Mouse (Mus musculus): Measurements from ENCODE around the gene Gna12. TPM values are rescaled to one million over a fixed set of nuclear protein-coding genes. Genes with fewer than 3 reads are reported as not detected.

The Gna12 gene
- polyA plus RNA-seq, 1 experiment, result 31.3 TPM

DNA sequence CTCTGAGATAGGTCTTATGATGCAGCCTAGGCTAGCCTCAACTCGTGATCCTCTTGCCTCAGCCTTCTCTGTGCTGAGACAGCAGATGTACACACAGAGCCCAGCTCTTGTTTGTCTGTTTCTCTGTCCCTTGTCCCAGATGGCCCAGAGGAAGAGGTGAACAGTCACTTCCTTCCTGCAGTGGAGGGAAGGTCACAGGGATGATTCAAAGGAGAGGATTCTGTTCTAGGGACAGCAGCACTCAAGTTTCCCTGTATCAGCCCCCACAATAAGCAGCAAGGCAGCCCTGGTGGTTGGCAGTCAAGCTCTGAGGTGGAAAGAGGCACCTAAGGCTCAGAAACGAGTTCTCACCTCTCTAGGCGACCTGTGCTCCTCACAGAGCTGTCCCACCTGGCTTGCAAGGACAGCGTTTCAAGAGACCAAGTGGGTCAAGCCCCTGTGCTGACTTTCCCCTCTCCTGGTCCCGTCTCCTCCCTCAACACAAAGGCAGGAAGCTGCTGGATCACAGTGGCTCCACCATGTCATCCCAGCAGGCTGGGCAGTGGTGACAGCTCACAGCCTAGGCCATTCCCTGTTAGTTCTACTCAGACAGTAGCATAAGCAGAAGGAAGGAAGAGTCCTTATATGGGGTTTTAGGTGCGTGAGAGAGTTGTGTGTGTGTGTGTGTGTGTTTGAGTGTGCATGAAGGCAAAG, 65.2 kb downstream of the Gna12 start:
- no peak for TF ChIP-seq GATA1 (IDR thresholded peaks at IDR 0.05; ENCODE audit: low read length)

- TF ChIP-seq GATA1 (IDR thresholded peaks at IDR 0.05; ENCODE audit: low read length), result no peak
Measured at GRCm38 (mm10) chr5:140762540-140762939, 67.7 kb downstream of the Gna12 start.

- TF ChIP-seq GATA1 (IDR thresholded peaks at IDR 0.05; ENCODE audit: low read length), result no peak
Measured at GRCm38 (mm10) chr5:140758864-140759263, 71.4 kb downstream of the Gna12 start.

DNA sequence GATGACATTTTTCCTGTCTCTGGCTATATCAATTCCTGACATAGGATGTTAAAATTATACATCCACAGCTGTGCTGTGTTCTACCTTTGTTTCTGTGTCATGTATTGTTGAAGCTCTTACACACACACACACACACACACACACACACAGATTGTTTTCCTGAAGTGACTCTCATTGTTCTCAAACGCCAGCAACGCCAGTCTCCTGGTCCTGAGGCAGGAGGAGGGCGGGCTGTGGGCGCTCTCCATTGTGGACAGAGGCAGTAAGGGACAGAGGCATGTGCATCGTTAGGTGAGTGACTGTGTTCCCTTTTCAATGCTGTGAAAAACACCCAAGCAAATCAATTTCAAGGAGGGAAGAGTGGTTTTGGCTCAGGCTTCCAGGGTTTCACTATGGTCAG, 77.0 kb downstream of the Gna12 start:
- TF ChIP-seq GATA1 (IDR thresholded peaks at IDR 0.05; ENCODE audit: low read length), result no peak

DNA sequence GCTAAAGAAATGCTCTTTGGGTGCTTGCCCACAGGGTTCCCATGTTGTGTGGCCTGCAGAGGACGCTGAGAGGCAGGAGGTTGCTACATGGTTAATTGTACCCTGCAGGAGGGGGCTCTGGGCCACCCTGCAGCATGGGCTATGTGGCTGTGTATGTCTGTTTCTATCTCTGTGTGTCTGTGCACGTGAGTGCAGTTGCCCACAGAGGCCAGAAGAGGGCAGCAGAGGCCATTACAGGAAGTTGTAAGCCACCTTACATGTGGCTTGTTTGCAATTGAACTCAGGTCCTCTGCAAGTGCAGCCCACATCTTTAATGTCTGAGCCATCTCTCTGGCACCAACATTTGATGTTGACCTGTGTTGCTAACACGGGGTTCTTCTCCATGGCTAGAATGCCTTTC, 77.6 kb downstream of the Gna12 start:
- no peak for TF ChIP-seq GATA1 (IDR thresholded peaks at IDR 0.05; ENCODE audit: low read length)

- TF ChIP-seq GATA1 (IDR thresholded peaks at IDR 0.05; ENCODE audit: low read length), result no peak
Measured at GRCm38 (mm10) chr5:140752041-140752440, 78.2 kb downstream of the Gna12 start.

GRCm38 (mm10) chr5:140750925-140751324, 79.3 kb downstream of the Gna12 start:
- no peak for TF ChIP-seq GATA1 (IDR thresholded peaks at IDR 0.05; ENCODE audit: low read length)

DNA sequence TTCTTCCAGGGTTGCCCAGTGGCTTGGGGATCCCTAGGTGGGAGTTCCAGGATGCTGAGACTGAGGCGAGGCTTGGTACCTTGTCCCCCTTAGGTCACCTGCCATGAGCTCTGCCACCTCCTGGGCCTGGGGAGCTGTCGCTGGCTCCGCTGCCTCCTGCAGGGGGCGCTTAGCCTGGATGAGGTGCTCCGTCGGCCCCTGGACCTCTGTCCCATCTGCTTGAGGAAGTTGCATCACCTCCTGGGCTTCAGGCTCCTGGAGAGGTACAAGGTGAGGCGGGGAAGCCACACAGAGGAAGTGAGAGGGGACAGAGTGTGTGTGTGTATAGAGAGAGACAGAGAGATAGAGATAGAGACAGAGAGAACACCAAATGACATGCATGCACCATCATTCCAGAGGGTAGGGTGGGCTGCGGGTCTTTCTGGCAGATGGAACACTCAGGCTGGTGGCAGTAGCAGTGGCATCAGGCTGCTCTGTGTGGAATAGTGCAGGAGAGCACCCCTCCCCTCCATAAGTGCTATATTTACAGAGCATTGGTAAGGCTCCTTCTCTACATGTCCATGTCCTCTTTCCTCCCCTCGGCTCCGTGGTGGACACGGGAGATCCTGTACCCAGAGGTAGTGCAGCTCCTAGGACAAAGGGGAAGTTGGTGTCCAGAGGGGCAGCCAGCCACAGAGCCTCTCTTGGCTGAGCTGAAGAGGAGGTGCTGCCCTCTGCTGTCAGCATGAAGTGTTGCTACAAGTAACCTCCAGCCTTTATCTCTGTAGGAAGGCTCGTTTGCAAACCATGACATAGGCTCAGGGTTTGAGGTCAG, 81.0 kb downstream of the Gna12 start:
- TF ChIP-seq GATA1 (IDR thresholded peaks at IDR 0.05; ENCODE audit: low read length), result no peak

DNA sequence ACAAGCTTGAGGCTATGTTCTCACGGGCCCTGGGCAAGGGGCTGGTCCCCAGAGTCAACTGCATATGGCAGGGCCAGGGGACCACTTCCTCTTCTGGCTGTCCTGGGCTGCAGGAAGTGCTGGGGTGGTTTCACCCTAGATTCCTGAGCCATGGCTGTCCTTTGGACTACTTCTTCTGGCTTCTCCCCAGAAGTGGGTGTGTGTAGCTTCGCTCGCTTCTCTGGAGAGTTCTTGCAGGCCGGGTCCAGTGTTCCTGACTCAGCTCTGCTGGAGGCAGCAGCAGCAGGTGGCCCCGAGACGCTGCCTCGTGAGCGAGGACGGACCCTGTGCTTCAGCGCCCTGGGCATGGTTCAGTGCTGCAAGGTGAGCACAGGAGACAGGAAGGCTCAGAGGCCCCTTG, 81.8 kb downstream of the Gna12 start:
- TF ChIP-seq GATA1 (IDR thresholded peaks at IDR 0.05; ENCODE audit: low read length), result no peak

- no peak for TF ChIP-seq GATA1 (IDR thresholded peaks at IDR 0.05; ENCODE audit: low read length)
Measured at GRCm38 (mm10) chr5:140743706-140744131, 86.5 kb downstream of the Gna12 start.

DNA sequence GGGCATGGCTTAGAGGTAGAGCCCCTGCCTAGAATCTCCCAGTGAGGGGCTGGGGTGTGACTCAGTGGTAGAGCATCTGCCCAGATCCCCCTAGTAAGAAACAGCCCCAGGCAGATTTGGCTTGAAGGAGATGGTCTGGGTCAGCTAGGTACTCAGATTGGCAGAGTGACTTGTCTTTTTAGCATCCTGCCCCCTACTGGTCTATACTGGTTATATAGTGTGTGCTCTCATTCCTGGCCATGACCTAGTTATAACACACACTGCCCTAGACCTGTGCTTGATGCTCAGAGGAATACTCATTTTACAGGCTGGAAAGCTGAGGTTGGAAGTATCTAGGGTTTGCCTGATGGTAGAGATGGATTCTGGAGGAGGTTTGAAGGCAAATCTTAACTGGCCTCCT, 88.4 kb downstream of the Gna12 start:
- TF ChIP-seq GATA1 (IDR thresholded peaks at IDR 0.05; ENCODE audit: low read length), result no peak

GRCm38 (mm10) chr5:140741040-140741439, 89.2 kb downstream of the Gna12 start:
- no peak for TF ChIP-seq GATA1 (IDR thresholded peaks at IDR 0.05; ENCODE audit: low read length)

DNA sequence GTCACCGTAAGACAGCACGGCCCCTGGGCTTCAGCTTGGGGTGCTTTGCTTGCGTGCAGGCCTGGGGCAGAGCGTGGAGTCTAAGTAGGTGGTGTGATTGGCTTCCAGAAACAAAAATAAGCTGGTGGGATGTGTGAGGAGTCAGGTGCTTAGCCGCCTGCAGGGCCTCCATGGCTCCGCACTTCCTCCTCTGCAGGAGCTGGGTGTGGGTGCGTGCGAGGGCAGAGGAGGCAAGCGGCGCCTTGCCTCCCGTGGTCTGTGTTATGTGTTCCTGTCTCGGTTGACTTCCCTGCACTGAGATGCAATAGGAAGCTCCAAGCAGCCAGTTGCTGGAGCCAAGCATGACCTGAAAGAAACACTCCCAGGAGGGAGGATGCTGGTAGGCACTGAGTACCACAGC, 90.4 kb downstream of the Gna12 start:
- no peak for TF ChIP-seq GATA1 (IDR thresholded peaks at IDR 0.05; ENCODE audit: low read length)

DNA sequence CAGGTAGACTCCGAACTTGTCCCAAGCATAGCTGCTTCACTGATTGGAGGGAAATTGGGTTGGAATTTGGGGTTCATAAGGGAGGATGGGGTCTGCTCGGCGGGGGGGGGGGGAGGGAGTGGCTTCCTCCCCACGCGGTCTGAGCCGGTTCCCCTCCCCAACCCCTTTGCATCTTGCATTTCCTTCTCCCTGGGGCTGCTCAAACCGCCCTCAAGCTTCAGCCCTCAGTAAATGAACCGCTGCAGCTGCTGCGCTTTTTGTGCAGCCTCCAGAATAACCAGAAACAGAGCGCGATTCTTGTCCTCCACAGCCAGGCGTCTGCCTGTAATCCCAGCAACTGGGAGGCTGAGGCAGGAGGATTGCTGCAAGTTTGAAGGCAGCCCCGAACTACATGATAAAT, 94.1 kb downstream of the Gna12 start:
- no peak for TF ChIP-seq GATA1 (IDR thresholded peaks at IDR 0.05; ENCODE audit: low read length)

DNA sequence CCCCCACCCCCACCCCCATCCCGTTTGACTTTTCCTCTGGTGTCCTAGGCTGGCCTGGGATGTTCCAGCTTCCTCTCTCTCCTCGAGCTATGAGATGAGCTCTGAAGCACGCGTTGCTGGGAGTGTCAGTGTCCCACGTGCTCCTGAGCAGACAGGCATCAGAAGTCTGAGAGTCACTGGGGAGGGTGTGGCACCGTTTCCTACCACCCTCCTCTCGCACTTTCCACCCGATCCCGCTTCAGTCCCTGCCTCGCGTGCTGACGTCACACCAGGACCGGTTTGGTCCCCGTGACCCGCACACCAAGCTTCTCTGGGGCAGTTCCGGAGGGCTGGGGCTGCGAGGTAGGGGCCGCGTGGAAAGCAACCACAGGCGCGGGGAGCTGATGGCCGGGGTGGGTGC, 94.9 kb downstream of the Gna12 start:
- no peak for TF ChIP-seq GATA1 (IDR thresholded peaks at IDR 0.05; ENCODE audit: low read length)

DNA sequence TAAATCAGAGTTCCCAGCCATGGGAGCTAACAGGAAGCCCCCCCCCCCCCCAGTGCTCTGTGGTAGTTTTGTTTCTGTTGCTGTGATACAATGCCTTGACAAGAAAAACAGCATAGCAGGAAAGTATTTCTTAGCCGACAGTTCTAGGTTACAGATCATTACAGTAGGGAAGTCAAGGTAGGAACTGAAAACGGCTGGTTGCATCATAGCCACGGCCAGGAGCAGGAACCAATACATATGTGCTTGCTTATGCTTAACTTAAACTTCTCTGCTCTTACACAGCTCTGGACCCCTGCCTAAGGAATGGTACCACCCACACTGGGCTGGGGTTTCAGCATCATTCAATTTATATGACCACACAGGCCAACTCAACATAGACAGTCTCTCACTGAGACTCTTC, 96.9 kb downstream of the Gna12 start:
- no peak for TF ChIP-seq GATA1 (IDR thresholded peaks at IDR 0.05; ENCODE audit: low read length)

DNA sequence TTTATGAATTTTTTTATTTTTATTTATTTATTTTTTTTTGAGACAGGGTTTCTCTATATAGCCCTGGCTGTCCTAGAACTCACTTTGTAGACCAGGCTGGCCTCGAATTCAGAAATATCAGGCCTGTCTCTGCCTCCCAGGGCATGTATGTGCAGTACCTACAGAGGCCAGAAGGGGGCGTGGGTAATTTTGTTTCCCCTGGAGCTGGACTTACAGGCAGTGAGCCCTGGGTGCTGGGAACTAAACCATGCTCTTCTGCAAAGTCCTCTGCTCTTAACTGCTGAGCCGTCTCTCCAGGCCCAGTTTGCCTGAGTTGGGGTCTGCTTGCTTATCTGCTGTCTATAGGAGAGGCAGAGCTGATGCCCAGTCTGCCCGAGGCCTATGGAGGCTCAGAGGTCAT, 98.0 kb downstream of the Gna12 start:
- no peak for TF ChIP-seq GATA1 (IDR thresholded peaks at IDR 0.05; ENCODE audit: low read length)
